Comparison of ENCODE assay signal across 16 mouse cellular contexts in genomic region chr2:75144861-75145260, GRCm38 (mm10).
DNase-seq lines count a peak whose midpoint lies in the region; TF ChIP-seq lines count a peak whose summit lies in the region.
"Had no signal": no experiment of that assay in that cellular context is flagged by ENCODE, and none has a peak within 500 bp of the region (broad histone marks: within the 10 kb centered on the region; RNA-seq: fewer than 3 reads in every experiment).

No protein-coding gene starts in this region.

- H3K4me3 ChIP-seq in heart, embryonic 10.5 days: no peak overlapping the region
- H3K4me3 ChIP-seq in testis, adult 2 months (ENCODE audit: control insufficient read depth, low read depth, low read length): peak overlapping the region; percentile 56

- no peaks in the 10 kb centered on the region for H3K36me3 ChIP-seq in heart, embryonic 10.5 days
- H3K36me3 ChIP-seq in testis, adult 2 months (ENCODE audit: control insufficient read depth, insufficient read depth, low read length): no peaks in the 10 kb centered on the region
- H3K36me3 ChIP-seq: G1E had no signal

- no peak overlapping the region for H3K27ac ChIP-seq in heart, embryonic 10.5 days
- no peak overlapping the region for H3K27ac ChIP-seq in testis, adult 2 months (ENCODE audit: control insufficient read depth, insufficient read depth, low read depth, low read length)

- no peaks in the 10 kb centered on the region for H3K9me3 ChIP-seq in heart, embryonic 10.5 days
- H3K9me3 ChIP-seq: G1E had no signal

- TF ChIP-seq POLR2A in testis, adult 2 months (IDR thresholded peaks at IDR 0.05; ENCODE audit: control insufficient read depth, low read depth, low read length): no peak

- peak; percentile 93 for DNase-seq in heart, adult 11 months
- no peak for DNase-seq in heart, embryonic 10.5 days (ENCODE audit: low spot score)
- no peak for DNase-seq in testis, postnatal 10 days (ENCODE audit: low spot score)
- DNase-seq: adrenal gland, adult 2 months; adrenal gland, adult 8-10 months; adrenal gland, postnatal 10 days; adrenal gland, postnatal 14 days; adrenal gland, postnatal 25 days; adrenal gland, postnatal 36 days; B cell, adult 2 months; cerebellum, adult 11 months; cerebellum, adult 11-12 months; cerebellum, adult 18-20 months had no signal

- TF ChIP-seq CTCF in testis, adult 2 months (IDR thresholded peaks at IDR 0.05; ENCODE audit: control insufficient read depth, insufficient read depth, insufficient replicate concordance, low read depth, low read length): no peak

- WGBS in heart, embryonic 10.5 days: 68% methylated on average over 12 of the region's 12 CpGs

- peaks cover 9% of the 10 kb centered on the region for H3K4me1 ChIP-seq in heart, embryonic 10.5 days
- H3K4me1 ChIP-seq in testis, adult 2 months (ENCODE audit: control insufficient read depth, insufficient read depth, low read length): peaks cover 9% of the 10 kb centered on the region

- H3K27me3 ChIP-seq in heart, embryonic 10.5 days (ENCODE audit: insufficient read depth, poor library complexity, severe bottlenecking): peaks cover 58% of the 10 kb centered on the region
- H3K27me3 ChIP-seq in testis, adult 2 months (ENCODE audit: control insufficient read depth, insufficient read depth, low read length): no peaks in the 10 kb centered on the region
- H3K27me3 ChIP-seq: CH12.LX had no signal
